Mouse (Mus musculus) bone marrow macrophage, adult 2 months (primary cell): ENCODE measurements around the gene Calml3.

Experiments
- CTCF ChIP-seq: IDR thresholded peaks from 2 replicates; pipeline ENCODE4 v1.5.1; 2012; ENCODE audit warnings: low read depth, mild to moderate bottlenecking, low read length, moderate library complexity
- POLR2A ChIP-seq: IDR thresholded peaks from 2 replicates; pipeline ENCODE4 v1.6.1; 2012; ENCODE audit warnings: mild to moderate bottlenecking, low read depth, low read length, borderline replicate concordance

DNA sequence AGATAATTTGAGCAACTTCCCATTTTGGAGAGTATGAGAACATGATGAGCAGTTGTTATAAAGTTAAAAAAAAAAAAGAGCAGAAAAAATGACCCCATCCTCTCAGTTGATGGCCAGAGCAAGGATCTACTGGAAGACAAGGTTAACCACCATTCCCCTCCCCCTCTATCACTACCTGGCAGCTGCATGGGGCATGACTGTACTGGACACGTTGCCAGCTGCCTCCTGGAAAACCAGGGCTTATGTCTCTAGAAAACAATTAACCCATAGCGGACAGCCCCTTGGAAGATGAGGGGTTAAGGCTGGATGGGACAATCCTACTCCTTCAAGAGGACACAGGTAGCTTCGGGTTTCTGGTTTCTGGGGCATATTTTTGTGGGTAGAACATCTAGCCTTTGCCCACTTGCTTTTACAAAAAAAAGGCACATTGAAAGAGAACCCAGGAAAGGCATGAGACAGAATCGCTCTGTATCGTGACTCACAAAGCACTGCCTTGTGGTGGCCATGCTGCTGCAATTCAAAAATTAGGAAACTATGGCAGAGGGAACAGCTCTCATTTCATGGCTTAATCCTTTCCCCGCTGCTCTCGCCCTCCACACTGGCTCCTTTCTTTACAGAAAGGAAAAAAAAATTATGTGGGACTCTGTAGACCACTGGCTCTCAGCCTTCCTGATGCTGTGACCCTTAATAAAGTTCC is 3.2 kb upstream of the Calml3 start:
- TF ChIP-seq POLR2A (no peak), CTCF (no peak)
